Mouse (Mus musculus) heart, postnatal 14 days (tissue): Measurements from ENCODE around the gene Hoxa10. TPM values are rescaled to one million over a fixed set of nuclear protein-coding genes. Genes with fewer than 3 reads are reported as not detected.
A peak's percentile ranks its signal among the peaks of the same experiment; 100 is the strongest.

Experiments used
- DNase-seq, 2 experiments: peaks; one replicate each; pipeline ENCODE4 v3.0.0; 2021 to 2022
- intact Hi-C: fragments of 180-260 bp; cut with DNase I; formaldehyde crosslinking; loops from one replicate; pipeline ENCODE4 v1.15.1; 2025
- total RNA-seq, 2 experiments: library from RNA; stranded (reverse); gene quantifications; 2 replicates each; pipeline ENCODE4 v1.2.3; 2021

Hoxa10 gene
- total RNA-seq, 2 experiments from 2014 or later, result not detected

DNA sequence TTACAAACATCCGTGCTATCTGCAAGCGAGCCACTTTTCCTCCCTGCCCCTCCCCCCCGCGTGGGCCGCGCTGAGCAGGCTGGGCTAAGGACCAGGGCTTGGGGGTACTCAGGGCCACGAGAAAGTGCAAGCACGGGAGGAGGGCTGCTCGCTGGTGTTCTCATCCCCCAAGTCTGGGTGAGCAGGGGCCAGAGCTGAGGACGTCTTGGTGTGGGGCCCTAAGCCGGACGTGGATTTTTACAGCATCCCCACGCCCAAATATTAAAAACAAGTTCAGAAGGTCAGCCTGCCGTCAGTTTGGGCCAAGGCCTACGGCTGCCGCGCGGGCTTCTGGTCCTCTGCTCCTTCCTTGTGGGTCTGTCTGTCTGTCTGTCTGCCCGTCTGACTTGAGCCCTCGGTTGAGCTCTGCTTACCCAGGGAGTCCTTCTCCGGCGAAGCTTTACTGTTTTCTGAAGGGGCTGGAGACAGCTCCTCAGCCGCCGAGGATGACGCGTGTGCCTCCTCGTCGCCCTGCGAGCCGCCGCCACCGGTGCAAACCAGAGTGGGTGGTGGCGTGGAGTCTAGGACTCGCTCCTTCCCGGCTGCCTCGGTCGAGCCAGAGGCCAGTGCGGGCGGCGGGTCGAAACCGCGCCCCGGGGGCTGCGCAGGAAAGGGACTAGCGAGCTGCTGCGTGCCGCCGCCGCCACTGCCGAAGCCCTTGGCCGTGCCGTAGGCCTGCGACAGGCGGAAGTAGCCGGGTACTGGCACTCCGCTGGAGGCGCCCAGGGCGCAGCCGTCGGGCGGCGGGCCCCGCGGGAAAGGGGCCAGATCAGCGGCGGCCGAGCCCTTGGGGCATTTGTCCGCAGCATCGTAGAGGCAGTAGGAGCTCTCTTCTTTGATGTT is 6.9 kb downstream of the Hoxa10 start:
- intact Hi-C loops, result no loop called here
- no peak for DNase-seq

DNA sequence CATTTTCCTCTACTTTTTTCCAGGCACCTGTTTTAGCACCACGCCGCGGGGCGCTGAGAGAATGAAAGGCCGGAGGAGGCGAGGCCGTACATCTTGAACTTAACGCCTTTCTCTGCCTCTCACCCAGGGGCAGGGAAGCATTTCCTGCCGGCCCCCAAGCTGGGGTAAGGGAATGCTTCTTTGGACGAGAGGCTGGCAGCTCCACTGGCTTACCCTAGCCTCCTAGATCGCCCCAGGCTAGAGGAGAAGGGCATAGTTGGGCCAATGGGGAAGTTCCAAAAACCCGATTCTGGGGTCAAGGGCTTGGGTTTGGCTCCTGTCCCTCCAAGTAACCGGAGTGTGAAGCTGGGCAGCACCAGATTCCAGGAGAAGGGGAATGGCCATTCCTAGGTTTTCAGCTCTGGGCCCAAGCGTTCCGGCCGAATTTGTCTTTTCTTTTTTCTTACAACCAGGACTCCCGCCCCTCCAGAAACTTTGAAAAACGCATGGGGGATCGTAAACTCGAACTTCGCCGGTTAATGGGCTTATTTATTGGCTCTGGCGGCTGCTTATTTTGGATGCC is 7.6 kb downstream of the Hoxa10 start:
- DNase-seq, result peak; percentile 1 to 15
- intact Hi-C loops, result no loop called here

DNA sequence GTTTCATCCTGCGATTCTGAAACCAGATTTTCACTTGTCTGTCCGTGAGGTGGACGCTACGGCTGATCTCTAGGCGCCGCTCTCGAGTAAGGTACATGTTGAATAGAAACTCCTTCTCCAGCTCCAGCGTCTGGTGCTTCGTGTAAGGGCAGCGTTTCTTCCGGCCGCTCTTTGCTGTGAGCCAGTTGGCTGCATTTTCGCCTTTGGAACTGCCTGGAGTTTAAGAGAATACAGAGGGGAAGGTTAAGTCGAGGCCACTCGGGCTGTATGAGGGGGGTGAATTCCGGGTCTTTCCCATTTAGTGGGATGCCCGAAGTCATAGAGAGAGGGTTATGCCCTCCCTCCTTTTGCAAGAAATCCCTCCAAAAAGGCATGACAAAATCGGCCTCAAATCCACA is 8.1 kb downstream of the Hoxa10 start:
- no peak for DNase-seq
- intact Hi-C loops, result no loop called here

DNA sequence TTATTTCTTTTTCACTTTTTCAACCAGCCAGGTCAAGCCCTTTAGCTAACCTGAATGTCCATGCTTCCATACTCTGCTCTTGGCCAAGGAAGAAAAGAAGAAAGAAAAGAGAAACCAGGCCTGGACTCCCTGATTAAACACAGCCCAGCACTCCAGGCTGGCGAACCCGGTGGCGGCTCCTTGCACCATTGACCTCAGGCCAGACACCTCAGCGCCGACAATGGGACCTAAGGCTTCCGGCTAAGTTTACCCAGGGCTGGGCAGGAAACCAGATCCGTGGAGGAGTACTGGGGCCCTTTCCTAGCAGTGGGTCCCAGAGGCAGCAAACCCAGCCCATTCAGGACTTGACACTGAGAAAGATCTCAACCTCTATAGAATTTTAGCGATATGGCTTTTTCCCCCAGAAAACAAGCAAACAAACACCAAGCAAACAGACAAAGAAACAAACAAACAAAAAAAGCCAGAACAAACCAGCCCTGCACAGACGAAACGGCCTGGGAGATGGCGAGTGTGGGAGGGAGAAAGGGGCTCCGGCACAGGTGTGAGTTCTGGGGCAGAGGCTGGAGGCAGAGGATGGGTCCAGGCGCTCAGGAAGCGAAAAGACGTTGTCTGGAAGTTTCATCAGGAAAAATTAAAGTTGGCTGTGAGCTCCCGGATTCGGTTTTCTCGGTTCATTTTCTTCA is 8.6 kb downstream of the Hoxa10 start:
- DNase-seq, result no peak
- intact Hi-C loops, result no loop called here

DNA sequence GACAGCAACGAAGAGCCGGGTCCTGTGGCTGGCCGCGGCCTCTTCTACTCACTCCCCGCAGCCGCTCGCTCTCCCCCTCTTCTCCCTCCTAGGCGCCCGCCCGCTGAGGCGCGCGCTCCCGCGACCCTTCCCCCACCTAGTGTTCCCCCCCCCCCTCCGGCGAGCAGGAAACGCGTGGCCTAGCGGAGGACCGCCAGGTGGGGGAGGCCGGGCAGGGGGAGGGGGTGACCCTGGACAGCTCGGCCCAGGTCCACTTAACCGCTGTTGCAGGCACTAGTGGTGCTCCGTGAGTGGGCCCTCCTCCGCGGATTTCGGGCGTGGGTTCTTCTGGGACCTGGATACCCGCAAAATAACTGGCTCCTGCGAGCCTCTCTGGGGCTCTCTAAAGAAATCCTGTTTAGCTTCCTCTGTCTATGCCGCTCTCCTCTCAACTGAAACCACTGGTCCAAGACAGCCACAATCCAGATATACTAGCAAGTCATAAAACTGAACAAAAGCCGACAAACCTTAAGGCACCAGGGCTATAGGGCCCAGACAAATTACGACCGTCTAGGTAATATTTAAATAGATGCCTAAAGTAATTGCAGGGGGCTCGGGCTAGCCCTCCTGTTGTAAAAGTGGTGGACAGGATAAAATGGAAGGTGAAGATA is 10.0 kb downstream of the Hoxa10 start, which contains the start of gene Hoxa9:
TSS of gene Hoxa9 (minus strand) at position 574 of the 650 bp plus-strand sequence.
- intact Hi-C loops, result no loop called here
- no peak for DNase-seq

DNA sequence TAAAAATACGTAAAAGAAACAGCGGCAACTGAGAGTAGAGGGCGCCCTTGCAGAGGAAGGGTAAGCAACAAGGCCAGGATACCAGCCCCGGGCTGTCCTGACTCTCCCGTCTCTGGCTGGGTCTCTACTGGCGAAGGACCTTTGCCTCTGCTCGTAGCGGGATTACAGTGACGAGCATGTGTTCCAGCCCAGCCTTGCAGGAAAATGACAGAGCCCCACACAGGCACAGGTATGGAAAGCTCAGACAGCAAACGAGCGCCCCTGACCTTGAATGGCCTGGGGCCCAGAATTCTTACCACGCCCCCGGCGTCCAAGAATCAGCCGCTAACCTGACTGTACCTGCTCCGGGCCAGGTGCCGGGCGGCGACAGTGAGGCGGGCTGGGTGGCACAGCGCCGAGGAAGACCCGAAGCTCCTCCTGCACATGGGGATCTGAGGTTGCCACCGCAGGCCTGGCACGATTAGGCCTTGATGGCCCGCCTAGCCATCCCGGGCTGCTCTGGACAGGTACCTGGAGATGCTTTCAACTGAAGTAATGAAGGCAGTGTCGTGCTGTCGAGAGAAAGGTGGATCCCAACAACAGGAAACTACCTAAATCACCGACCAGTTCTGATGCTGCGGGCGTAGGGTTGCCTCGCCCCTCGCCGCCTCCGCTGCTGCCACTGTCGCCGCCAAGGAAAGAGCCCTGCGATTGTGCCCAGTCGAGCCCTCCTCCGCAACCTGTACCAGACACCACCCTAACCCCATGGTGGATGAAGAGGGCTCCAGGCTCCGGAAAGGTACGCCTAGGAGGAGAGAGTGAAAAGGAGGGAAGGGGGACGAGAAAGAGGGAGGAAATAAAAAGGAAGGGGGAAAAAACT is 10.9 kb downstream of the Hoxa10 start:
- intact Hi-C loops, result loop anchor here (5.0 to 10.0 kb wide), 2 partner anchors 845 to 1047 kb away; no protein-coding TSS in a partner anchor
- no peak for DNase-seq

DNA sequence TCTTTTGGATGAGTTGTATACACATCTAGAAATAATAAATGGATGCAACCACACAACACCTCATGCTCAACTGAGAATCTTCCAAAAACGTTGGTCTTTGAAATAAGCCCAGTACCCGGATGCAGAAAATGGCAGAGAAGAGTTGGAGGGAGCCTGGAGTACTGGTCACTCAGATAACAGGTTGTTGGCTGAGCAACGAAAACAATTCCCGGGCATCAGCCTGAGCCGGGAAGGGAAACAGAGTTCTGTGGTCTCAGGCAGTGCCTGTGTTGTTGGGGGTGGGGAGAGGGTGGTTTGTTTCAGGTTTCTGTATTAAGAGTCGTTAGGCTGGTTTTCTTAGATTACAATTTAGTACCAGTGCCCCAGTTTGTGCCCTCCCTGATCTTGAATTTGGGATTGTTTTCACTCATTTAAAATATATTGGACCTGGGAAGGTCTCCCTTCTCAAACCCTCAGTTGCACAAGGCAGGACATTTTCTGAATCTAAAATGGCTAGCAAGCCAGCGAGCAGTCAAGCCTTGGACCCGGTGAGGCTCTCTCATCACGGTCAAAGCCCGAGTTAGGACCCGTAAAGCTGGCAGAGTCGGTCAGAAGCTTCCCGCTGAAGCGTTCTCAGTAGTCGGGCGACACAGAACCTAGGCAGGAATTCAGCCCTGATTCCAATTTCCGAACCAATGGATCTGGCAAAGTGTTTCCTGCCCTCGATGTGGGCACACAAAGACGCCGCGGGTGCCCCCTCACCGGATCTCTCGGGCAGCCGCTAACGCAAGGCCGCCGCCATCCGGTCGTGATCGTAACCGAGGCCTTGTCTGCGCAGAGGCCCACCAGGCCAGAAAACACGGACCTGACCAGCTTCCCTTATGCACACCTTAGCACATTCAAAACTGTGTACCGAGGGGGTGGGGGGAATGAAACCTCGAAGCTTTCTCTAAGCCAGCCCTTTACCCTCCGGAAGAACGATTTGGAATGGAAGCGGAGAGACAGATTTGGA is 11.9 kb downstream of the Hoxa10 start:
- intact Hi-C loops, result loop anchor here (5.0 to 10.0 kb wide), 2 partner anchors 844 to 1046 kb away; no protein-coding TSS in a partner anchor
- no peak for DNase-seq

DNA sequence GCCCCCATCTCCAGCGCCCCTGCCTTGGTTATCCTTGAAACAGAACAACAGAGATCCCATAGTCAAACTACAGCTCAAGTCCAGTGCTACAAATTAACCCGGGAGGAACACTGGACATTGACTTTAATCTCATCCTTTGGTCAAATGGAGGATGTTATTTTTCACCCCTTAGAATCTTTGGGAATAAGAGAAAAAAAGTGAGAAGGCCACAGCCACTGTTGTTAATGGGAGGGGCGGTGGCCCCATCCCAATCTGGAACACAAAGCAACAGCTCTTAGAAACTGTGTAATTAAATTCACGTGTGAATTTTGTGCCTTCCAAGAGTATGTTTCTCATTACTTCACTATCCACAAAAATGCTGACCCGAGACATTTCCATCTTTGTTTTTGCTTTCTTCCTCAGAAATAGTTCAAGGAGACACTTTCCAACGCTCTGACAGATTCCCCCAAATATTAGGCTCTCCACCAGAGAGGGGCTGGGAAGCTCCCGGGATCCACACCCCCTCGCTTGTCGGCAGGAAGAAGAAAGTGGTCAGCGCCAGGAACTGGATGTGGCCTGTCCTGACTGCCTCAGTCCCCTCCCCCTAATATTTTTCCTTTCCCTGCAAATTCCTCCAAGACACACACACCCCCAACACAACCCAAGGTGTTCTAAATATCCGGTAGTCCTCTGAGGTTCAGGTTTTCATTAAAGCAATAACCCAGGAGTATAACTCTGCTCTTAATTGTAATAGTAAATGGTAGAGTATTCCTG is 13.0 kb downstream of the Hoxa10 start:
- DNase-seq, result no peak
- intact Hi-C loops, result loop anchor here (5.0 to 10.0 kb wide), 2 partner anchors 843 to 1045 kb away; no protein-coding TSS in a partner anchor

DNA sequence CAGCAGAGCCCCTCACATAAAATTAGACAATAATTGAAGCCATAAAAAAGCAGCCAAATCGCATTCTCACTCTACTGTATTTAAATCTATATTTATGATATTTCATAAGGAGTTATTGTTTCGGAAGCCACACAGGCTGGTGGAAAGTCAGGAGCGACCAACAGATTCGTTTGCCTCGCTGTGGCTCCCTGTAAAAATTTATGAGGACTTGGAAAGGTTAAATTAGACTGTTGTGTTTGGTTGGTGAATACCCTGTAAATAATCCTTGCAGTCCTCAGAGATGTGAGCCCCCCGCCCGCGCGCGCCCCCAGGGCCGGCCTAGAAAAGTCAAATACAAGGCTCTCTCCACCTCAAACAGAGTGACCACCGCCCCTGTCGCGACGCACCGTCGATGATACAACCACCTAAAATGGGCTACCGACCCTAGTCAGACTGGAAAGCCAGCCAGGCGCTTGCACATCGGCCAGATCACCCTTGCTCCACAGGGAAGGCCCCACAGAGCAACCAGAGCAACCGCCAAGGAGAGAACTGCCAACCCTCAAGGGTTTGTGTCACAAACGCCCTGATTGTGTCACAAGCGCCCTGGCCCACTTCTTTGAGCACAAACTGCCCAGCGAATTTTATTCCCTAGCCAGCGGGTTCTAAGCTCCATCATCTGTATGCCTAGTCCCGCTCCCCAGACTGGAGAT is 13.9 kb downstream of the Hoxa10 start:
- no peak for DNase-seq
- intact Hi-C loops, result loop anchor here (5.0 to 10.0 kb wide), 2 partner anchors 842 to 1044 kb away; no protein-coding TSS in a partner anchor

DNA sequence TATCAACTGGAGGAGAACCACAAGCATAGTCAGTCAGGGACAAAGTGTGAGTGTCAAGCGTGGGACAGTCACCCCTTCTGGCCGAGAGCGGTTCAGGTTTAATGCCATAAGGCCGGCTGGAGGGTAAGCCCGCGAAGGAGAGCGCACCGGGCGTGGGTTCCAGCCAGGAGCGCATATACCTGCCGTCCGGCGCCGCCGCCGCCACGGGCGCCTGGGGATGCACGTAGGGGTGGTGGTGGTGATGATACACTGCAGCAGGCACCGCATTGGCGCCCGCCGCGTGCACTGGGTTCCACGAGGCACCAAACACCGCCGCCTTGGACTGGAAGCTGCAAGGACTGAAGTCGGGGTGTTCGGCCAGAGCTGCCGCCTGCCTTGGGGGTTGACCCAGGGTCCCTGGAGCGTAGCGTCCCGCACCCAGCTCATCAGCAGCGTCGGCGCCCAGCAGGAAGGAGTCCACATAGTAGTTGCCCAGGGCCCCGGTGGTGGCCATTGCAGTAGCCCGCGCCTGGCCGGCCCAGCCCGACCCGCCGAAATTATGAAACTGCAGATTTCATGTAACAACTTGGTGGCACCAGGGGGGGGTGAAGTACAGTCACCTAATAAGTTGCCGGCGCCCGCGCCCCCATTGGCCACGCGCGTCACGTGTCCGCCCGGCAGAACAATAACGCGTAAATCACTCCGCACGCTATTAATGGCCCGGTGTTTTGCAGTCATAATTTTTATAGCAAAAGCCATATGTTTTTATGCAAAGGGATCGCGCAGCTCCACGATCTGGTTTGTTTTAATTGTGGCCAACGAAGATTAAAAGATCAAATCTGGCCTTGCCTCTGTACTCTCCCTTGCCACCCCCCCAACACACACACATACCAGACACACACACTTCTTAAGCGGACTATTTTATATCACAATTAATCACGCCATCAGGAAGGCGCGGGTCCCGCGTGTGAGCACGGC is 14.8 kb downstream of the Hoxa10 start:
- intact Hi-C loops, result loop anchor here (5.0 to 10.0 kb wide), 2 partner anchors 841 to 1044 kb away; no protein-coding TSS in a partner anchor
- DNase-seq, result no peak

DNA sequence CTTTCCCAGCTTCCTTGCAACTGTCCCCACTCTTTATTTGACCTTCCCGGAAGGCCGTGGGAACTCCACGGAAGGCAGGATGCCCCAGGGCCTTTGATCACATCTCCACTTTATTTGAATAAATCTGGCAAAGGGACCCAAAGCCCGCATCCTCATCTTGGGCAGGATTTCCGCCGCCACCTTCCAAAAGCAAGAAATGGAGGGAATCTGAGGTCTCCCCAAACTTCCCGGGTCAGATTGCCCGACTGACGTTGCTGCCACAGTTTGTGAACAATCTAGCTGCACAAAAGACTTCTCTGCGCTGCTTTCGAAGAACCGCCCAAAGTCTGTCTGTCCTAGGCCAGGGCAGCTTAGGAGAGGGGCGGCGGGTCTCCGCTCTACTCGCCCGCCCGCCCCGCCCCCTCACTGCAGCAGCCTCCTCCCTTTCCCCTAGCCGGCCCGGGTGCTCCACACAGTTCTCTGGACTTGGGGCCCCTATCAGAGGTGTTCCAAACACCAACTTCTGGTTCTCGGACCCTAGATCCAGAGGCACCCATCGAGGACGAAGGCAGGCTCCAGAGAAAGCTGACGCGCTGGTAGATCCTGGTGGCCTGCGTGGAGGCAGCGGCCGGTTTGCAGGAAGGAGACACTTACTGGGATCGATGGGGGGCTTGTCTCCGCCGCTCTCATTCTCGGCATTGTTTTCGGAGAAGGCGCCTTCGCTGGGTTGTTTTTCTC is 15.6 kb downstream of the Hoxa10 start:
- intact Hi-C loops, result loop anchor here (5.0 to 10.0 kb wide), 3 partner anchors 353 to 1043 kb away; no protein-coding TSS in a partner anchor
- DNase-seq, result no peak

DNA sequence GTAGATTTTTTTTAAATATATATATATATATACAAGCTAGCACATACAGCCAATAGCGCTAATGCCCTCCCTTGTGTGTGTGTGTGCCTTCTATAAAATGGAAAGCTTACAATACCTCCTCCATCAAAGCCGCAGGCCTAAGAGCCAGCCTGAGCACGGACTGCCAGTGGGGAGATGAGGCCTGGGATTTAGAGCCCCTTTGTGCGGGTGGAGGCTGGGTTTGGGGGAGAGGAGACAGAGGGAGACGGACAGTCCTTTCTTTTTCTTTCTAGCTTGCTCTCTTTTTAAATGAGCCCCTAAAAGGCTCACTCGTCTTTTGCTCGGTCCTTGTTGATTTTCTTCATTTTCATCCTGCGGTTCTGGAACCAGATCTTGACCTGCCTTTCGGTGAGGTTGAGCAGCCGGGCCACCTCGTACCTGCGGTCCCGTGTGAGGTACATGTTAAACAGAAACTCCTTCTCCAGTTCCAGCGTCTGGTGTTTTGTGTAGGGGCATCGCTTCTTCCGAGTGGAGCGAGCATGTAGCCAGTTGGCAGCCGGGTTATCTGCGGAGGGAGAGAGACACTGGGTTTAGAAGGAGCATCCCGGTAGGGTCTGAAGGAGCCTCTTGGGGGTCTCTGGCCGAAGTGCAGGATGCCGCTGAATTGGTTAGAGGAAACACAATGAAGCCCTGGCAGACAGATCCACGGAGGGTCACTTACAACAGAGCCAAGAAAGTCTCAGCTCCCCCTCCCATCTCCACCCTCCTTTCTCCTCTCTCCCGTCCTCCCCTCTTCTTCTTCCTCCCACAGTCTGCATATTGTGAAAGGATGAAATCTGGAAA is 16.5 kb downstream of the Hoxa10 start:
- no peak for DNase-seq
- intact Hi-C loops, result loop anchor here (5.0 to 10.0 kb wide), 2 partner anchors 352 to 839 kb away; no protein-coding TSS in a partner anchor

DNA sequence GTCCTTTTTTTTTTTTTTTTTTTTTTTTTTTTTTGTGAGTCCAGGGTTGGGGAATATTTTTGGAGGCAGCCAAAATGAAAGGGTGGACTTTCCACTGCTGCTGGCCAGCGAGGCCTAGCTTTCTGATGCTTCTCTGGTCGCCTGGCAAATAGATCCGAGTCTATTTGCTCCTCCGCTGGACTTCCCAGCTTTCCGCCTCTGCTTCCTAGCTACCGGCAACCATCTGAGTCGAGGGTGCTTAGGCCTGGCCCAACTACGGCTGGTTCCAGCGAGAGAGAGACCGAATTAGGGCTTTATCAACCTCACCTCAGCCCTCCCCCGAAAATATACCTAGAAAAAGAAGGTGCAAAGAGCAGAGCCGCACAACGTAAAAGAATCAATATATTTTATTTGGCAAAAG is 17.9 kb downstream of the Hoxa10 start:
- intact Hi-C loops, result loop anchor here (5.0 to 10.0 kb wide), 2 partner anchors 350 to 838 kb away; no protein-coding TSS in a partner anchor
- DNase-seq, result no peak
